Mouse (Mus musculus): Measurements from ENCODE around the gene March11. TPM values are rescaled to one million over a fixed set of nuclear protein-coding genes. Genes with fewer than 3 reads are reported as not detected.

March11 gene
- total and polyA plus RNA-seq, 3 experiments, result not detected

- 0 out of 4 replicates have a peak, but pooled peaks cover 0 to 5% of the 10 kb centered on the region in 2 experiments for H3K4me1 ChIP-seq (ENCODE audit: control insufficient read depth in 1 of 2, insufficient read depth in 2 of 2)
- TF ChIP-seq MAFK (IDR thresholded peaks at IDR 0.05; ENCODE audit: insufficient replicate concordance, low read length) (peak; percentile 45; the same call in 1 of the 2 replicates), MAX (IDR thresholded peaks at IDR 0.05; ENCODE audit: low read length) (no peak)
- no peak overlapping the region for H3K27ac ChIP-seq (ENCODE audit: insufficient read depth, low read depth)
- DNase-seq (ENCODE audit: extremely low read depth), result no peak
- H3K27me3 ChIP-seq (replicated peaks), result no peaks in the 10 kb centered on the region
- no peaks in the 10 kb centered on the region for H3K79me2 ChIP-seq (replicated peaks; ENCODE audit: control insufficient read depth, extremely low read depth, insufficient read depth, poor library complexity, severe bottlenecking)
- in situ Hi-C loops (cut with MboI; ENCODE audit: low pct_ligation_motif_present, low pct_unique_long_range_greater_than_20kb, low sequenced_read_pairs) (no loop called here), dilution Hi-C loops (cut with MboI; ENCODE audit: extremely low pct_ligation_motif_present, extremely low pct_unique_long_range_greater_than_20kb, low sequenced_read_pairs) (no loop called here)
- no peaks in the 10 kb centered on the region for H3K36me3 ChIP-seq (replicated peaks in 1 of 2; ENCODE audit: control insufficient read depth in 1 of 2, insufficient read depth in 1 of 2, low read length in 1 of 2)
- H3K9me3 ChIP-seq (replicated peaks; ENCODE audit: low read length), result no peaks in the 10 kb centered on the region
- no peak overlapping the region for H3K4me3 ChIP-seq (replicated peaks in 1 of 3; ENCODE audit: low read depth in 2 of 3, low read length in 2 of 3, poor library complexity in 1 of 3)
- H3K9ac ChIP-seq (ENCODE audit: insufficient read depth, low read depth), result no peak overlapping the region
- no peak overlapping the region for H3K4me2 ChIP-seq (ENCODE audit: insufficient read depth, low read depth, poor library complexity, severe bottlenecking)
These were observed 32.8 kb upstream of the March11 start for GRCm38 (mm10) chr15:26276035-26276511.

GRCm38 (mm10) chr15:26276608-26277007 is 32.2 kb upstream of the March11 start:
- Histone ChIP-seq H3K9me3 (replicated peaks; ENCODE audit: low read length) (no peaks in the 10 kb centered on the region), H3K4me3 (replicated peaks in 1 of 3; ENCODE audit: low read depth in 2 of 3, low read length in 2 of 3, poor library complexity in 1 of 3) (no peak overlapping the region), H3K4me1 (ENCODE audit: control insufficient read depth in 1 of 2, insufficient read depth in 2 of 2) (0 out of 4 replicates have a peak, but pooled peaks cover 0 to 5% of the 10 kb centered on the region in 2 experiments), H3K27ac (ENCODE audit: insufficient read depth, low read depth) (no peak overlapping the region), H3K27me3 (replicated peaks) (no peaks in the 10 kb centered on the region), H3K36me3 (replicated peaks in 1 of 2; ENCODE audit: control insufficient read depth in 1 of 2, insufficient read depth in 1 of 2, low read length in 1 of 2) (no peaks in the 10 kb centered on the region), H3K79me2 (replicated peaks; ENCODE audit: control insufficient read depth, extremely low read depth, insufficient read depth, poor library complexity, severe bottlenecking) (no peaks in the 10 kb centered on the region), H3K9ac (ENCODE audit: insufficient read depth, low read depth) (no peak overlapping the region), H3K4me2 (ENCODE audit: insufficient read depth, low read depth, poor library complexity, severe bottlenecking) (no peak overlapping the region)
- TF ChIP-seq ZNF384 (IDR thresholded peaks at IDR 0.05; ENCODE audit: low read depth, low read length) (no peak), MXI1 (IDR thresholded peaks at IDR 0.05; ENCODE audit: low read depth, low read length) (no peak), NRF1 (IDR thresholded peaks at IDR 0.05; ENCODE audit: low read depth, low read length) (no peak), IRF4 (IDR thresholded peaks at IDR 0.05; ENCODE audit: low read depth, low read length) (no peak), ZKSCAN1 (IDR thresholded peaks at IDR 0.05; ENCODE audit: borderline replicate concordance, low read depth, low read length) (no peak), ZC3H11A (IDR thresholded peaks at IDR 0.05; ENCODE audit: low read depth, low read length) (no peak), POLR2AphosphoS2 (IDR thresholded peaks at IDR 0.05; ENCODE audit: low read depth, low read length) (no peak), MYC (IDR thresholded peaks at IDR 0.05; ENCODE audit: low read depth, low read length) (no peak), MAFK (IDR thresholded peaks at IDR 0.05; ENCODE audit: insufficient replicate concordance, low read length) (no peak), POLR2A (IDR thresholded peaks at IDR 0.05; ENCODE audit: low read depth, low read length) (no peak), PAX5 (IDR thresholded peaks at IDR 0.05; ENCODE audit: low read length) (no peak), SMC3 (IDR thresholded peaks at IDR 0.05; ENCODE audit: low read depth, low read length) (no peak), UBTF (IDR thresholded peaks at IDR 0.05; ENCODE audit: low read depth, low read length) (no peak), ZMIZ1 (IDR thresholded peaks at IDR 0.05; ENCODE audit: low read depth, low read length) (no peak)
- DNase-seq (ENCODE audit: extremely low read depth), result no peak
- in situ Hi-C loops (cut with MboI; ENCODE audit: low pct_ligation_motif_present, low pct_unique_long_range_greater_than_20kb, low sequenced_read_pairs) (no loop called here), dilution Hi-C loops (cut with MboI; ENCODE audit: extremely low pct_ligation_motif_present, extremely low pct_unique_long_range_greater_than_20kb, low sequenced_read_pairs) (no loop called here)
